Mouse (Mus musculus): ENCODE data around the gene Vamp5.

The Vamp5 gene

GRCm38 (mm10) chr6:72364009-72364408, 16.3 kb downstream of the Vamp5 start:
- no peak for DNase-seq

GRCm38 (mm10) chr6:72362132-72363028, 17.9 kb downstream of the Vamp5 start:
- DNase-seq = peak; percentile 94

GRCm38 (mm10) chr6:72361121-72361551, 19.1 kb downstream of the Vamp5 start:
- DNase-seq = no peak

GRCm38 (mm10) chr6:72360599-72360935, 19.7 kb downstream of the Vamp5 start:
- no peak for DNase-seq

- DNase-seq = no peak
These were observed 20.2 kb downstream of the Vamp5 start for GRCm38 (mm10) chr6:72359891-72360598.

GRCm38 (mm10) chr6:72359343-72359742, 20.9 kb downstream of the Vamp5 start:
- no peak for DNase-seq

- no peak for DNase-seq
These were observed 22.0 kb downstream of the Vamp5 start for GRCm38 (mm10) chr6:72358086-72358764.

GRCm38 (mm10) chr6:72357164-72358079, 22.8 kb downstream of the Vamp5 start:
- DNase-seq = no peak

GRCm38 (mm10) chr6:72356001-72356532, 24.2 kb downstream of the Vamp5 start:
- no peak for DNase-seq

GRCm38 (mm10) chr6:72355066-72355911, 25.0 kb downstream of the Vamp5 start, which contains the start of gene Tmem150a:
Gene Tmem150a (plus strand): TSS chr6:72355447.
- DNase-seq = peak; percentile 66

GRCm38 (mm10) chr6:72354025-72354424, 26.2 kb downstream of the Vamp5 start:
- no peak for DNase-seq

- DNase-seq = no peak
These were observed 27.4 kb downstream of the Vamp5 start for GRCm38 (mm10) chr6:72352636-72353405.

GRCm38 (mm10) chr6:72350214-72350613, 30.1 kb downstream of the Vamp5 start:
- DNase-seq = no peak

- DNase-seq = no peak
These were observed 31.9 kb downstream of the Vamp5 start for GRCm38 (mm10) chr6:72348411-72348810.

GRCm38 (mm10) chr6:72347166-72347941, 32.9 kb downstream of the Vamp5 start, which contains the start of gene 0610030E20Rik:
Gene 0610030E20Rik (plus strand): TSS chr6:72347317.
- DNase-seq = peak; percentile 70

- DNase-seq = no peak
These were observed 34.0 kb downstream of the Vamp5 start for GRCm38 (mm10) chr6:72346261-72346660.

- DNase-seq = no peak
These were observed 34.6 kb downstream of the Vamp5 start for GRCm38 (mm10) chr6:72345633-72346032.

GRCm38 (mm10) chr6:72345074-72345567, 35.1 kb downstream of the Vamp5 start, which contains the start of gene Usp39:
Gene Usp39 (minus strand): TSS chr6:72345184.
- peak; percentile 92 for DNase-seq

All from cerebellum, adult 11 months (tissue).